In genomic region chr15:80979611-80980010, GRCm38 (mm10) we compare ENCODE assay signal across 20 mouse cellular contexts. TPM values are rescaled to one million over a fixed set of nuclear protein-coding genes. Genes with fewer than 3 reads are reported as not detected.
A peak's percentile ranks its signal among the peaks of the same experiment; 100 is the strongest.
DNase-seq lines count a peak whose midpoint lies in the region; ATAC-seq and TF ChIP-seq lines count a peak whose summit lies in the region.
"Had no signal": no experiment of that assay in that cellular context is flagged by ENCODE, and none has a peak within 500 bp of the region (broad histone marks: within the 10 kb centered on the region; RNA-seq: fewer than 3 reads in every experiment).

No protein-coding gene starts in this region.

- TF ChIP-seq POLR2A in cerebellum, adult 2 months (IDR thresholded peaks at IDR 0.05; ENCODE audit: borderline replicate concordance, insufficient read depth, low read length) = no peak
- TF ChIP-seq POLR2A in kidney, adult 2 months (IDR thresholded peaks at IDR 0.05; ENCODE audit: low read depth, low read length) = no peak
- no peak for TF ChIP-seq POLR2A in myocyte (IDR thresholded peaks at IDR 0.05; ENCODE audit: insufficient read length, low read depth)

- DNase-seq in cerebellum, adult 9-11 months = peak; percentile 19
- no peak for DNase-seq in cerebellum, adult 2 months
- DNase-seq in kidney, adult 2 months = peak; percentile 12
- DNase-seq in lung, embryonic 14.5 days = peak; percentile 82
- no peak for DNase-seq in lung, postnatal 14 days
- no peak for DNase-seq in adrenal gland, postnatal 10 days
- DNase-seq: adrenal gland, adult 8-10 months; cerebellum, postnatal 25 days; gastrocnemius, adult 2 months; right cerebral cortex, postnatal 14 days; thymus, adult 2 months had no signal

- no peak overlapping the region for H3ac ChIP-seq in myocyte (ENCODE audit: control insufficient read depth, insufficient read length)

- no peaks in the 10 kb centered on the region for H3K36me3 ChIP-seq in kidney, adult 2 months (ENCODE audit: control insufficient read depth, insufficient read depth, low read length)
- no peaks in the 10 kb centered on the region for H3K36me3 ChIP-seq in kidney, embryonic 14.5 days (ENCODE audit: control insufficient read depth, insufficient read depth, low read length)
- H3K36me3 ChIP-seq in lung, embryonic 14.5 days (ENCODE audit: insufficient read depth) = no peaks in the 10 kb centered on the region
- H3K36me3 ChIP-seq in myocyte (ENCODE audit: control insufficient read depth, insufficient read depth) = peaks cover 6% of the 10 kb centered on the region
- H3K36me3 ChIP-seq: embryonic facial prominence, embryonic 12.5 days; forebrain, embryonic 10.5 days; heart, embryonic 10.5 days; hindbrain, embryonic 10.5 days; liver, embryonic 15.5 days; midbrain, embryonic 13.5 days had no signal

- no peak for ATAC-seq in kidney, embryonic 14.5 days (ENCODE audit: low FRiP score, low TSS enrichment)
- 0 out of 2 replicates have a peak, but pooled peaks have one; percentile 39 for ATAC-seq in lung, embryonic 14.5 days (ENCODE audit: insufficient read depth)
- ATAC-seq: intestine, embryonic 16.5 days; midbrain, embryonic 13.5 days had no signal

- TF ChIP-seq CTCF in cerebellum, adult 2 months (IDR thresholded peaks at IDR 0.05; ENCODE audit: borderline replicate concordance, insufficient read depth, low read depth, low read length) = no peak
- no peak for TF ChIP-seq CTCF in kidney, adult 2 months (conservative IDR thresholded peaks at IDR 0.05; ENCODE audit: insufficient read depth, insufficient read length, low read depth, low read length)
- no peak for TF ChIP-seq CTCF in lung, embryonic 14.5 days (IDR thresholded peaks at IDR 0.05; ENCODE audit: low read depth)

- H3K9me3 ChIP-seq in kidney, embryonic 14.5 days (ENCODE audit: control insufficient read depth, low read length) = no peaks in the 10 kb centered on the region
- no peaks in the 10 kb centered on the region for H3K9me3 ChIP-seq in lung, embryonic 14.5 days (ENCODE audit: low read depth, low read length)
- H3K9me3 ChIP-seq: embryonic facial prominence, embryonic 12.5 days; forebrain, embryonic 10.5 days; heart, embryonic 10.5 days; hindbrain, embryonic 10.5 days; liver, embryonic 15.5 days; midbrain, embryonic 13.5 days had no signal

- H3K27ac ChIP-seq in cerebellum, adult 2 months (ENCODE audit: insufficient read depth, low read length) = no peak overlapping the region
- H3K27ac ChIP-seq in kidney, adult 2 months (ENCODE audit: insufficient read depth, low read depth, low read length) = peak overlapping the region; percentile 9; the same call in 1 of the 2 replicates
- H3K27ac ChIP-seq in kidney, embryonic 14.5 days (ENCODE audit: low read depth, low read length) = no peak overlapping the region
- 0 out of 2 replicates have a peak overlapping the region, but pooled peaks have one; percentile 14 for H3K27ac ChIP-seq in lung, embryonic 14.5 days (ENCODE audit: low read depth)
- H3K27ac ChIP-seq: embryonic facial prominence, embryonic 12.5 days; forebrain, embryonic 10.5 days; gastrocnemius, adult 2 months; heart, embryonic 10.5 days; hindbrain, embryonic 10.5 days; liver, embryonic 15.5 days; midbrain, embryonic 13.5 days had no signal

- H3K4me3 ChIP-seq in cerebellum, adult 2 months (replicated peaks; ENCODE audit: insufficient read depth, low read depth, low read length) = no peak overlapping the region
- H3K4me3 ChIP-seq in kidney, adult 2 months (ENCODE audit: insufficient read depth, low read depth, low read length) = no peak overlapping the region
- H3K4me3 ChIP-seq in kidney, embryonic 14.5 days (ENCODE audit: low read length) = no peak overlapping the region
- H3K4me3 ChIP-seq in lung, embryonic 14.5 days (ENCODE audit: low read depth, low read length) = no peak overlapping the region
- H3K4me3 ChIP-seq in myocyte = no peak overlapping the region
- H3K4me3 ChIP-seq: embryonic facial prominence, embryonic 12.5 days; forebrain, embryonic 10.5 days; gastrocnemius, adult 2 months; heart, embryonic 10.5 days; hindbrain, embryonic 10.5 days; liver, embryonic 15.5 days; midbrain, embryonic 13.5 days had no signal

- no peaks in the 10 kb centered on the region for H3K27me3 ChIP-seq in cerebellum, adult 2 months (ENCODE audit: control insufficient read depth, insufficient read depth, low read length)
- H3K27me3 ChIP-seq in kidney, adult 2 months (replicated peaks; ENCODE audit: control insufficient read depth, insufficient read depth, low read length) = no peaks in the 10 kb centered on the region
- H3K27me3 ChIP-seq in kidney, embryonic 14.5 days (ENCODE audit: control insufficient read depth, insufficient read depth, low read length) = no peaks in the 10 kb centered on the region
- no peaks in the 10 kb centered on the region for H3K27me3 ChIP-seq in lung, embryonic 14.5 days (ENCODE audit: insufficient read depth, low read length)
- H3K27me3 ChIP-seq in myocyte (ENCODE audit: control insufficient read depth, insufficient read depth, insufficient read length) = no peaks in the 10 kb centered on the region
- H3K27me3 ChIP-seq: embryonic facial prominence, embryonic 12.5 days; liver, embryonic 15.5 days; midbrain, embryonic 13.5 days had no signal

- WGBS in cerebellum, adult 2 months = 71% methylated on average over 4 of the region's 4 CpGs
- 62% methylated on average over 4 of the region's 4 CpGs for WGBS in kidney, adult 2 months
- 76% methylated on average over 4 of the region's 4 CpGs for WGBS in kidney, embryonic 14.5 days
- 61% methylated on average over 4 of the region's 4 CpGs for WGBS in lung, embryonic 14.5 days

- H3K9ac ChIP-seq in kidney, embryonic 14.5 days (ENCODE audit: low read depth, low read length) = no peak overlapping the region
- no peak overlapping the region for H3K9ac ChIP-seq in lung, embryonic 14.5 days
- H3K9ac ChIP-seq: embryonic facial prominence, embryonic 12.5 days; liver, embryonic 15.5 days; midbrain, embryonic 13.5 days had no signal

- peaks cover 3% of the 10 kb centered on the region; the same call in 1 of the 2 replicates for H3K4me1 ChIP-seq in cerebellum, adult 2 months (ENCODE audit: control insufficient read depth, insufficient read depth, low read length)
- no peaks in the 10 kb centered on the region; the same call in 1 of the 2 replicates for H3K4me1 ChIP-seq in kidney, adult 2 months (ENCODE audit: control insufficient read depth, insufficient read depth, low read length)
- H3K4me1 ChIP-seq in kidney, embryonic 14.5 days (ENCODE audit: control insufficient read depth, insufficient read depth, low read length) = no peaks in the 10 kb centered on the region
- no peaks in the 10 kb centered on the region for H3K4me1 ChIP-seq in lung, embryonic 14.5 days (ENCODE audit: insufficient read depth)
- H3K4me1 ChIP-seq: embryonic facial prominence, embryonic 12.5 days had no signal

- H3K79me2 ChIP-seq in myocyte (ENCODE audit: control insufficient read depth, insufficient read depth) = peaks cover 4% of the 10 kb centered on the region

- no peak overlapping the region for H3K4me2 ChIP-seq in kidney, embryonic 14.5 days (replicated peaks; ENCODE audit: low read depth, low read length)
- no peak overlapping the region for H3K4me2 ChIP-seq in lung, embryonic 14.5 days
- H3K4me2 ChIP-seq in myocyte (ENCODE audit: low read depth) = peak overlapping the region; percentile 83
- H3K4me2 ChIP-seq: embryonic facial prominence, embryonic 12.5 days; midbrain, embryonic 13.5 days had no signal

TF ChIP-seq in myocyte, 11 proteins besides CTCF, POLR2A, EP300 and RAD21:
- TF ChIP-seq POLR2AphosphoS2 (IDR thresholded peaks at IDR 0.05; ENCODE audit: insufficient read length, low read depth) (no peak), REST (IDR thresholded peaks at IDR 0.05; ENCODE audit: insufficient read depth, insufficient read length) (no peak)

RNA-seq across cellular contexts. Expression of gene Sgsm3, which starts 2.0 kb away (rescaled TPM):
- polyA plus RNA-seq in cerebellum, adult 2 months (2012; rRNA removed) = 75.2 and 77.6 TPM in 2 replicates
- 20.0 and 25.1 TPM in 2 replicates for polyA plus RNA-seq in kidney, adult 2 months (2012; rRNA removed)
- 17.2 and 17.7 TPM in 2 replicates for polyA plus RNA-seq in kidney, embryonic 14.5 days (2014; fragmentation: Nextera tagmentation; extraction: Ambion mirVana)
- polyA plus RNA-seq in lung, embryonic 14.5 days (2014; fragmentation: Nextera tagmentation; extraction: Ambion mirVana) = 33.2 and 40.0 TPM in 2 replicates
- polyA plus RNA-seq in myocyte (2012; fragmentation: generic; extraction: Trizol) = 32.3 TPM
- total RNA-seq in adrenal gland, postnatal 10 days (2021) = 10 to 100 TPM; 15.2 to 20.7 TPM

RNA-seq across cellular contexts. Expression of gene Adsl, which starts 31.3 kb away (rescaled TPM):
- polyA plus RNA-seq in cerebellum, adult 2 months (2012; rRNA removed) = 69.7 and 81.2 TPM in 2 replicates
- 71.2 and 83.9 TPM in 2 replicates for polyA plus RNA-seq in kidney, adult 2 months (2012; rRNA removed)
- polyA plus RNA-seq in kidney, embryonic 14.5 days (2014; fragmentation: Nextera tagmentation; extraction: Ambion mirVana) = 141 and 197 TPM in 2 replicates
- 164 and 168 TPM in 2 replicates for polyA plus RNA-seq in lung, embryonic 14.5 days (2014; fragmentation: Nextera tagmentation; extraction: Ambion mirVana)
- 151 TPM for polyA plus RNA-seq in myocyte (2012; fragmentation: generic; extraction: Trizol)
- total RNA-seq in adrenal gland, postnatal 10 days (2021) = 10 to 100 TPM; 47.6 to 68.2 TPM

Comparison
In these comparisons a context has a peak if more than half of its experiments do, and no peak if none do; other contexts are left out.
1. DNase-seq: peak in cerebellum, adult 9-11 months (single experiment), kidney, adult 2 months (single experiment) and lung, embryonic 14.5 days (single experiment); none in cerebellum, adult 2 months (0 of 2), lung, postnatal 14 days (single experiment) and adrenal gland, postnatal 10 days (single experiment).
2. H3K27ac ChIP-seq: peak in kidney, adult 2 months (single experiment) and lung, embryonic 14.5 days (single experiment); none in cerebellum, adult 2 months (single experiment) and kidney, embryonic 14.5 days (single experiment).